Mouse (Mus musculus): ENCODE data around the gene Mad2l2.
A peak's percentile ranks its signal among the peaks of the same experiment; 100 is the strongest.
"Not testable (repeated sequence)": the region's sequence is repeated elsewhere in the genome, so short reads cannot be mapped to it uniquely, and the experiment has no call there.

Gene Mad2l2

DNA sequence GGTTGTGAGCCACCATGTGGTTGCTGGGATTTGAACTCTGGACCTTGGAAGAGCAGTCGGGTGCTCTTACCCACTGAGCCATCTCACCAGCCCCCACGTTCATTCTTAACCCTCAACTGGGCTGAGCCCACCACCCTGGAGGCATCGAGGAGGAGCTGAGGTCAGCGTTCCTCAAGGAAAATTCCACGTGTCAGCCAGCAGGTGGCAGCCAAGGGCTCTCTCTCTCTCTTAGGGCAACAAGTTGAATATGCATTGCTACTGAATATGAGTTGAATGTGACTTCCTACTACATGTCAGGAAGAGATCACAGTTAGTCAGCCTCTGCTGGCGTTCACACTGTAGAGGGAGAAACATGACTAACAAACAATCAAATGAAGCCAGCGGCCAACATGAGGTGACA lies 38.1 kb downstream of the Mad2l2 start:
- DNase-seq (ENCODE audit: inconsistent age in 2 of 2, low spot score in 1 of 2) = peak in 1 of 2 experiments; percentile 82

DNA sequence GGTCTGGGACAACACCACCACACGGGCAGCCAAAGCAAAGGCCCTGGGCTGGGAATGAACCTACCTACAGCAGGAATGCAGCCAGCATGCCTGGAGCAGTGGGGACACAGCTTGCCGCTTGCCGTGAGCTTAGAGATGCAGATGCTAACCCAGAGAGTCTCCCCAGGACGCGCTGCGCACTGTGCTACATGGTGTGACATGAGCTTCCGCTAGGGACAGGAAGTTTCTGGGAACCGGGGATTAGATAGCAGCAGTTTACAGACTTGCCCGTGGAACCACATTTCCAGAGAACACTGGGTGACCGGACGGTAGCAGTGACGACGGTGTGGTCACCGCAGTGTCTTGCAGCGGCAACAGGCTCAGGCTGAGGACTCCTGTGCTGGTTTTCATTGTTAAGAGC lies 39.4 kb downstream of the Mad2l2 start:
- no peak for DNase-seq (ENCODE audit: inconsistent age in 2 of 2, low spot score in 1 of 2)

DNA sequence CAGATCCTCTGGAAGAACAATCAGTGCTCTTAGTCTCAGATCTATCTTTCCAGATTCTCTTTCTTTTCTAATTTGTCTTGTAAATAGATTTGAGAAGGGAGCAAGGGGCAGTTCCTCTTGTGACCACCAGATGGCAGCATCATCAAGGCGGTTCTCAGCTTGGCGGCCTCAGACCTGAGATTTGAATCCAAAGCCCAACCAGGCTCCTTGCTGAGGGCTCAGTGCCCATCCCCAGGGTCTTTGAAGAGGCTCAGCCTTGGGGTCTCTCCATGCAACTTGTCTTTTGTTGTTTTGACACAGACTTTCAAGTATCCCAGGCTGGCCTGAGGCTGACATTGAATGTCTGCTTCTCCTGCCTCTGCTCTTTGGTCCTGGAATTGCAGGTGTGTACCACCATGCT lies 40.7 kb downstream of the Mad2l2 start:
- peak in 1 of 2 experiments; percentile 84 for DNase-seq (ENCODE audit: inconsistent age in 2 of 2, low spot score in 1 of 2)

DNA sequence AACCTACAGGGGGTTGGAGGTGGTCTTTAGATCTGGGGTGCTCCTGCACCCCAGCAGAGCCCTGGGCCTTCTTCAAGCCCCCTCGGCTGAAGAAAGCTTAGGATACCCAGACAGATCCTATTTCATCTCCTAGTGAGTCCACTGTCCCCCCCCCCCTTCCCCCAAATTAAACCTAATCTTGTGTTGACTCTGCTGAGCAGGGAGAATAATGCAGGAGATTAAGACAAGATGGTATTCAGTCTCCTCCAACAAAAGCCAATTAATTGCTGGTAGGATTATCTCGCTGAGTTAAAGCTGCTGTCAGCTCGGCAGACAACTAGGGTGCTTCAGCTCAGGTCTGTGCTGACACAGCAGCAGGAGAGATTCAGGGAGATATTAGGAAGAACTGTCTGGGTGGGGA lies 41.1 kb downstream of the Mad2l2 start:
- DNase-seq (ENCODE audit: inconsistent age in 2 of 2, low spot score in 1 of 2) = no peak

DNA sequence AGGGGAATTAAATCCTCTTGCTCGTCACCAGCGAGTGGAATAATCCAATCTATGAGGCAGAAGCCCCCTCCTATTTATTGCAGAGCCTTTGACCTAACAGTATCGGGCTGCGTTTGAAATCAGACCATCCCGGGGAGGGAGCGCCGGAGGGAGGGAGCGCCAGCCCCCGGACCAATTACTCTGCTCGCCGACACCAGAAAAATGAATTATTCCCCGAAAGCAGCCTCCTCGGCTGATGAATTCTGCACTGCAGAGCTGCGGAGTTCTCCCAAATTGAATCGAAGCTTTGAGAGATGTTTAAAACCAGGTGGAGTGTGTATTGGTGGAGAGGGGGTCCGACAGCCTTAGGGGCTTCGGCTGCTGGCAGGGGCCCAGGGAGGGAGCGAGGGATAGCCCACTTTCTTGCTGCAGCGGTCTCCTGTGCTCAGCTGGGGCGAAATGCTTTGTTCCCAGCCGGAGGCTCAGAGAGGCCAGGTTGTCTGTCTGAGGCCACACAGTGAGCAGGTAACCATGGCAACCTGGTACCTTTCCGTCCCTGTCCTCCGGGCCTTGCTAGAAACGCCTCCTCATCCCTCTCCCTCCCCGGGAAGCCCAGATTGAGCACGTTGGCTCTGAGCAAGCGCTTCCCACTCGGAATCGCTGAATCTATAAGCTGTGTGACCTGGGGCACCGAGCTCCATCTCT lies 43.8 kb downstream of the Mad2l2 start:
- DNase-seq (ENCODE audit: inconsistent age in 2 of 2, low spot score in 1 of 2) = peak in 1 of 2 experiments; percentile 44

DNA sequence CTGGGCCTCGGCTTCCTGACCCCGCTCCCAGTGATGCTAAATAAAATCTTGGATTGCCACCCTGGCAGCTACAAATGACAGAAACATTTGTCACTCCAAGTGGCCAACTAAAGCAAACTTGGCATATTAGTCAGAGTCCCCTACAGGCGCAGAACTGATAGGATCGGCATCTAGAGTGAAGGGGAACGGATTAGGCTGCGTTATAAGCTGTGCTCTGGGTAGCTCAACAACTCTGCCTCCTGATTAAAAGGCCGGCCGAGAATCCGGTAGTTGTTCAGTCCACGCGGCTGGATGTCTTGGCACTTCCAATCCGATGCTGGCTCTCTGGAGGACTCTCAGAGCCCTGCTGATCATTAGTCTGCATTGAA lies 44.3 kb downstream of the Mad2l2 start:
- DNase-seq (ENCODE audit: inconsistent age in 2 of 2, low spot score in 1 of 2) = no peak

DNA sequence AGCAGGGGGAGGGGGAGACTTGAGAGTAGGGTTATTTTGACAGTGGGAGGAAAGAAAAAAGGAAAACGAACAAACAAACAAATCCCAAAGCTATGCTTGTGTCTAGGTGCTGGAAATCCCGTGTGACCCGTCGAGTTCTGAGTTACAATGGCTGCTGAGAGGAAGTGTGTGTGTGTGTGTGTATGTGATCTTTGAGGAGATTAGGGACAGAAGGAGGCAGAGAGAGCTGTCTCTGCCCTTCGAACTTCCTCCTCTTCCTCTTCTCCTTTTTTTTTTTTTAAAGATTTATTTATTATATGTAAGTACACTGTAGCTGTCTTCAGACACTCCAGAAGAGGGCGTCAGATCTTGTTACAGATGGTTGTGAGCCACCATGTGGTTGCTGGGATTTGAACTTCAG lies 46.4 kb downstream of the Mad2l2 start:
- DNase-seq (ENCODE audit: inconsistent age in 2 of 2, low spot score in 1 of 2) = not testable (repeated sequence)

DNA sequence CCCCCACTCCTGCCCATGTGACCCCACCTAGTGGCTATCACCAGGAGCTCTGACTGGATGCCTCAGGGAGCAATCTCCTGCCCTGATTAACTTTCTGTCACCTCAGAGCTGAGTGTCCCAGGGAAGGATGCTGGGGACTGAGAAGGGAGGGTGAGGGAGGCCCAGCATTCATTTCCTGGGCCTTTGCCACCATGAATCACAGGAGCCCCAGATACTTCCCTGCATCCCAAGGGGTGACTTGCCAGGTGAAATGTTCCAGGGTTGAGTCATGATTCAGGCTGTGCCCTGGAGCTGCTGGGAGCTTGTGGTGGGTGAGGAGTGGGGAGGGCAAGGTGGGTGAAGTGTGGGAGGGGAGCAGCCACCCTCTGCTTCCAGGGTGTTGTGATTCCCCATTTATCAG lies 47.5 kb downstream of the Mad2l2 start:
- no peak for DNase-seq (ENCODE audit: inconsistent age in 2 of 2, low spot score in 1 of 2)

DNA sequence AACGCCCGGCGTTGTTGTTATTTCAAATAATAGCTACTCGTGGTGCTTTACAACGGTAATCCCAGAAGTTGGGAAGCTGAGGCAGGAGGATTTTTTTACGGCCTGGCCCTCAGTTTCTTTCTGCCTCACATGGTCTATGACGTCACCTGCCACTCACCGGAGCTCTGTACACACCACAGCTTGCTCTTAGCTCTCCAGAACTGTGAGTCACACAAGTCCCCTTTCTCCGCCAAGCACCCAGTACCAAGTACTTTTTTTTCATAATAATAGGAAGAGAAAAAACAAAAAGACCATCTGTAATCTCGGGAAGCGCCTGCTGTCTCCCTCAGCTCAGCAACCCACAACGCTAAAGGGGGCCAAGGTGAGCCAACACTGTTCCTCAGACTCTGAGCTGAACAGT lies 51.3 kb downstream of the Mad2l2 start:
- no peak for DNase-seq (ENCODE audit: inconsistent age in 2 of 2, low spot score in 1 of 2)

DNA sequence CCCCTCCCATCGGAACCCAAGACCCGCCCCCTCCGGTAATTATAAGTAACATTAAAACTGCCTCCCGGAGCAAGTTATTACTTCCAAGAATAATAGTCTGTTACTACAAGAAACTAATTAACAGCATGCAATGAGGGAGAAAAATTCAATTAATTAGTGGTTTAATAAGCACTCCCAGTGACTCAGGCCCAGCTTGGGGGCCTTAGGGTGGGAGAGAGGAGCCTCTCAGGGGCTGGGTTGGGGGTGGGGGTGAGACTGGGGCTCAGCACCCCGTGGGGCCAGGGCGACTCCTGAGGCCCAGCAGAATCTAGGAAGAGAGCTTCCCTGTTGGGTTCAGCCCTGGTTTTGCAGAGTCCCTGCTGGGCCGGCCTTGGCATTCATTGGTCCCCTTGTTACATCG lies 52.2 kb downstream of the Mad2l2 start:
- DNase-seq (ENCODE audit: inconsistent age in 2 of 2, low spot score in 1 of 2) = no peak

DNA sequence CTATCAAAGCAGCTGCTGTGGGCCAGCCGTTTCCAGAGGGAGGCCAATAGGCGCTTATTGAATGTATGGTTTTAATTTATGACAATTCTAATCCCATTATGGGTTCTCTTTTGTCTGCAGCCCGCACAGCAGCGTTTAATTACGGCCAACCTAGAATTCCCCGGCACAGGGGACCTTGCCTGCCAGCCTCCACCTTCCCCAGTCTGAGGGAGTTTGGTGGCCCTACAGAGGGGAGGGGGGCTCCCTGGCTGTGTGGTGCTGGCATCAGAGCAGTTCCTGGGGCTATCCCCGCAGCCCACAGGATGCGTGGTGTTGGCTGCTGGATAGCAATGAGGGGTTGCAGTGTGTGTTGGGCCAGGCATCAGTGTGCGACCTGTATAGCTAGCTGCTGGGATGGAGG lies 54.4 kb downstream of the Mad2l2 start:
- no peak for DNase-seq (ENCODE audit: inconsistent age in 2 of 2, low spot score in 1 of 2)

DNA sequence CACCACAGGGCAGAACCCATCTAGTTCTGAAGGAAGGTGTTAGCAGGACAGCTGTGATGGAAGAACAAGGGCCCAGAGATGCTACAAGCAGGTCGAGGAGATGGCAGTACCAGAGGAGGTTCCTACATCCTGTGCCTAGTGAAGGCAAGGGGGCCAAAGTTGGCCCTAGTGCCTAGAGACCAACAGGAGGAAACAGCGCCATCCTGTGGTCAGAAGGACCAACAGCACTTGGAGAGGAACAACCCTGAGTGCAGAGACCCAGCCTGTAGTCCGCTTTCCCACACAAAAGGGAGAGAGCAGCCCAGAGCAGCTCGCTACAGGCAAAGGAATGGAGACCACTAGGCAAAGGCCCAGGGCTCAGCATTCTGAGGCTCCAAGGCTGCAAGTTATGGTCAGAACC lies 55.6 kb downstream of the Mad2l2 start:
- no peak for DNase-seq (ENCODE audit: inconsistent age in 2 of 2, low spot score in 1 of 2)

DNA sequence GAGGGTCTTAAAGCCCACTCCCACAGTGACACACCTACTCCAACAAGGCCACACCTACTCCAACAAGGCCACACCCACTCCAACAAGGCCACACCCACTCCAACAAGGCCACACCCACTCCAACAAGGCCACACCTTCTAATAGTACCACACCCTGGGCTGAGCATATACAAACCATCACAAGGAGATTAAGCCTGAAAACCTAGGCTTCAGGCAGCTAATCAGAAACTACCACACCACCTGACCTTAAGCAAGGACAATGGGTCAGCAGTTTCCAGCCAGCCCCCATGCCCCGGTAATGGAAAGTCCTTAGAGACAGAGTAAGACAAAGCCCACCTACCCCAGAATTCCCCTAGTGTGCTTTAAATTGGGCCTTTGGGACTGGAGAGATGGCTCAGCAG lies 58.6 kb downstream of the Mad2l2 start:
- DNase-seq (ENCODE audit: inconsistent age in 2 of 2, low spot score in 1 of 2) = not testable (repeated sequence)

DNA sequence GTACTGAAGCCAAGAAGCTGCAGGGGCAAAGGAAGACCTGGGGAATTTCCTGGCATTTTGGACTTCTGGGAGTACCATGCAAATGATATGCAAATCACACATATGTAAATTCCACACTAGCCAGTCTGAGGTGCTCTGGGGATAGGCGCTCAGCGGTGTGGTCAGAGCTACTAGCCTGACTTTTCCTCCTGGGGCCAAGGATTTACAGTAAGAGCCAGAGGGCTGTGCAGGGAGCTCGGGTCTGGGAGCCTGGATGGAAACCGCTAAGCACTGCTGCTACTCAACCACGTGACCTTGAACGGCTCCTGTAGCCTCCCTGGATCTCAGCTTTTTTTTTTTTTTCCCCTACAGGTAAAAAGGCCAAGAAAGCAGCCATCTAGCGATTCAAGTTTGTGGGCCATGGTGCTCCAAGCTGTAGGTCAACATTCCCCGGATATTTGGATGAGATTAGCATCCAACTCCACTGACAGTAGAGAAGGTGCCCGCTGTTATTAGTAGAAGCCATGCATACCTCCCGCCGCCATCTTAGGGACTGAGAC lies 62.6 kb downstream of the Mad2l2 start:
- DNase-seq (ENCODE audit: inconsistent age in 2 of 2, low spot score in 1 of 2) = no peak

DNA sequence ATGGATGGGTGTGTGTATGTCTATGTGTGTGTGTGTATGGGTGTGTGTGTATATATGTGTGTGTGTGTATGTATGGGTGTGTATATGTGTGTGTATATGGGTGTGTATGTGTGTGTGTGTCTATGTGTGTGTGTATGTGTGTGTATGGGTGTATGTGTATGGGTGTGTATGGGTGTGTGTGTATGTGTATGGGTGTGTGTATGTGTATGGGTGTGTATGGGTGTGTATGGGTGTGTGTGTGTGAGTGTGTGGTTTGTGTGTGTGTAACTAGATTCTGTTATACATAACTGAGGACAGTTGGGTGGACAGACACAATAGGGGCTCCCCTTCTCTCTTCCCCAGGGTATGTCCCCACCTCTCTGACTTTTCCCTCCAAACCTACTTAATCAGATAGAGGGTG lies 64.2 kb downstream of the Mad2l2 start:
- no peak for DNase-seq (ENCODE audit: inconsistent age in 2 of 2, low spot score in 1 of 2)

Measured in adrenal gland, adult (tissue).